Mouse (Mus musculus) ES-Bruce4 (cell line): ENCODE results near the gene Casp8ap2. TPM values are rescaled to one million over a fixed set of nuclear protein-coding genes. Genes with fewer than 3 reads are reported as not detected.

Experiments used
- H3K27ac ChIP-seq: 2 replicates; pipeline ENCODE4 v1.5.1; 2012; ENCODE audit warnings: low read length, inconsistent platforms; ENCODE audit not compliant: insufficient read depth
- H3K27me3 ChIP-seq: 2 replicates; pipeline ENCODE4 v1.6.1; 2012; ENCODE audit warnings: mild to moderate bottlenecking, low read length, inconsistent platforms; ENCODE audit not compliant: control insufficient read depth, poor library complexity, insufficient read depth, severe bottlenecking
- H3K36me3 ChIP-seq: 2 replicates; pipeline ENCODE4 v1.6.1; 2012; ENCODE audit warnings: inconsistent platforms, mild to moderate bottlenecking, low read length, moderate library complexity; ENCODE audit not compliant: control insufficient read depth, poor library complexity, insufficient read depth, severe bottlenecking
- H3K4me1 ChIP-seq: one replicate; pipeline ENCODE4 v1.8.1; 2011; ENCODE audit warnings: low read length; ENCODE audit not compliant: control insufficient read depth, insufficient read depth
- H3K4me3 ChIP-seq: 2 replicates; pipeline ENCODE4 v1.5.1; 2011; ENCODE audit warnings: low read depth, mild to moderate bottlenecking, low read length
- H3K9ac ChIP-seq: 2 replicates; pipeline ENCODE4 v1.6.1; 2012; ENCODE audit warnings: low read depth, mild to moderate bottlenecking, inconsistent platforms; ENCODE audit not compliant: poor library complexity, severe bottlenecking
- H3K9me3 ChIP-seq: replicated peaks from 2 replicates; pipeline ENCODE4 v1.6.1; 2012; ENCODE audit warnings: mild to moderate bottlenecking, low read length, inconsistent platforms; ENCODE audit not compliant: control insufficient read depth, poor library complexity, insufficient read depth, severe bottlenecking
- CTCF ChIP-seq: IDR thresholded peaks from one replicate; pipeline ENCODE4 v1.8.1; 2011; ENCODE audit warnings: low read depth, low read length
- EP300 ChIP-seq: IDR thresholded peaks from 2 replicates; pipeline ENCODE4 v1.6.1; 2011; ENCODE audit warnings: low read depth, low read length; ENCODE audit not compliant: insufficient read depth
- POLR2A ChIP-seq: IDR thresholded peaks from one replicate; pipeline ENCODE4 v1.8.1; 2011; ENCODE audit warnings: low read length; ENCODE audit not compliant: insufficient read depth
- polyA plus RNA-seq: library from polyadenylated mRNA; stranded (reverse); fragments of >200 nt; gene quantifications from 2 replicates; pipeline ENCODE4 v1.2.4, GENCODE M21; 2011; ENCODE audit warnings: low read depth; ENCODE audit not compliant: missing spikeins, insufficient read depth, insufficient read length

Gene Casp8ap2
- polyA plus RNA-seq, 1 experiment = 46.3 TPM

- no peak for TF ChIP-seq POLR2A
- peak; percentile 18 for TF ChIP-seq CTCF
- TF ChIP-seq EP300 = no peak
- H3K27me3 ChIP-seq = no peaks in the 10 kb centered on the region
- no peaks in the 10 kb centered on the region for H3K4me1 ChIP-seq
- no peak overlapping the region for H3K9ac ChIP-seq
- H3K27ac ChIP-seq = no peak overlapping the region
- no peak overlapping the region for H3K4me3 ChIP-seq
- H3K9me3 ChIP-seq = no peaks in the 10 kb centered on the region
- H3K36me3 ChIP-seq = peaks cover 80% of the 10 kb centered on the region
Observed at GRCm38 (mm10) chr4:32680843-32681242, 65.6 kb downstream of the Casp8ap2 start.

GRCm38 (mm10) chr4:32682471-32682870 lies 67.2 kb downstream of the Casp8ap2 start:
- Histone ChIP-seq H3K9me3 (no peaks in the 10 kb centered on the region), H3K4me3 (no peak overlapping the region), H3K36me3 (peaks cover 71% of the 10 kb centered on the region), H3K4me1 (no peaks in the 10 kb centered on the region), H3K27me3 (no peaks in the 10 kb centered on the region), H3K27ac (no peak overlapping the region), H3K9ac (no peak overlapping the region)
- TF ChIP-seq POLR2A (no peak), EP300 (no peak), CTCF (no peak)

DNA sequence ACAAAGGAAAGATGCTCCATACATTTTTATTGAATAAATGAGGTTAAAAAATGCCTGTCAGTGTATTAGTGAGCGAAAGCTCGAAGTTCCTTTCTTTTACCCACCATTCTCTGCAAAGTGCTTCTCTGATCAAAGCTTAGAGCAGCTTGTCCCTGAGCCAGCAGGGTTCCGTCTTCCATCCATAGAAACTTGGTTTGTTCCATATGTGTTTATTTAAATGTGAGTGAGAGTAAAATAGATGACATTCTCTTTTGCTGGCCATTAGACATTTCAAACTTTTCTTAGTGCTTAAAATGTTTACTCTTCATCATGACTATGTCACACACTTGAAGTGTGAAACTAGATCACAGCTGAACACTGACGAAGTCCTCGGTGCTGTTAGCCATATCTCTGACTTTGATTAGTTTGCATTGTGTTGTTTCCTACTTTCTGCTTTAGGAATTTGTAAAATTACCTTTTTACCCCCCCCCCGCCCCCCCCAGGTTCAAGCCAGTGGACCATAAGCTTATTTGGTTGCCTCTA lies 67.9 kb downstream of the Casp8ap2 start:
- H3K36me3 ChIP-seq = peaks cover 73% of the 10 kb centered on the region

More for the DNA sequence above, 67.9 kb downstream of the Casp8ap2 start:
- Histone ChIP-seq H3K4me3 (no peak overlapping the region), H3K9me3 (no peaks in the 10 kb centered on the region), H3K27me3 (no peaks in the 10 kb centered on the region), H3K9ac (no peak overlapping the region), H3K4me1 (no peaks in the 10 kb centered on the region), H3K27ac (no peak overlapping the region)
- TF ChIP-seq POLR2A = no peak
- no peak for TF ChIP-seq CTCF
- TF ChIP-seq EP300 = no peak

Other genes with a start within 250 kb of the Casp8ap2 start
- gene Gja10, start 12.7 kb upstream of the Casp8ap2 start, polyA plus RNA-seq = not detected in 2 replicates
- gene Mdn1, start 41.7 kb downstream of the Casp8ap2 start, polyA plus RNA-seq = 110 and 119 TPM in 2 replicates
- 30.2 and 30.8 TPM in 2 replicates for gene Lyrm2, start 184.8 kb downstream of the Casp8ap2 start, polyA plus RNA-seq